Mouse (Mus musculus) frontal cortex, postnatal 10 days (tissue): ENCODE results near the gene Flt3.
A peak's percentile ranks its signal among the peaks of the same experiment; 100 is the strongest.

ENCODE experiments used
- DNase-seq, 2 experiments: peaks; one replicate each; pipeline ENCODE4 v3.0.0; 2022; ENCODE audit warnings: low spot score in 2 of 2, mixed read lengths in 1 of 2

Flt3 gene

DNA sequence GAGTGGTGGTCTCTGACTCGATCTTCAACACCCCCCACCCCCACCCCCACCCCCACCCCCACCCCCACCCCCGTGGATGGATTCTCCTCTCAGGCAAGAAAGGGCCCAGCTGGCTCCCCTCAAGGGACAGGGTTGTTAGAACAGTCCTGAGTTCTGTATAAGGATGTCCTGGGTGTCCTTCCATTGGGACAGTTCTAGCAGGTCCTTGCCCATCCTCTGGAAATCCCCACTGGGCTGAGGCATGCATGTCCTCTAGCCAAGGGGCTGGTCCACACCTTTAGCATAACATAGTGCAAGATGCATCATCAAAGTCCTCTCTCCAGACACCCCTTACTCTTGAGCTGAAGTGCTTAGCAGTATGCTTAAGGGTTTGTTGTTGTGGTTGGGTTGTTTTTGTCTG is 90.5 kb downstream of the Flt3 start:
- no peak for DNase-seq

DNA sequence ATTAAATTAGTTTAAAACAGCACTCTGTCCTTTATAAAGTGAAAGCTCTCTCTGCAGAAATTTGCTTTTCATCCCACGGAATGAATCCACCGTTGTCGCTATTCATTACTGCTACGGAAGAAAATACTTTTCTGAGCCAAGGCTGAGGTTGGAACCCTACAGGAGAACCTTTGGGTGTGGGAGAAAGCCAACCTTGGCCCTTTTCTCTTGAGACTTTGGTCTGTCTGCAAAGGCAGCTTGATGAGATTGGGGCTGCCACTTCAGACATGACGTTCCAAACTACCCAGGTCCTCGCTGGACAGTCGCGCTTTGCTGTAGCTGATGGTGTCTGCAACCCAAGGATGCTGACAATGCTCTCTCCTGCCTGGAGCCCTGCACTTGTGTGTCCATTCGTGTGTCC is 91.8 kb downstream of the Flt3 start:
- DNase-seq, result no peak

DNA sequence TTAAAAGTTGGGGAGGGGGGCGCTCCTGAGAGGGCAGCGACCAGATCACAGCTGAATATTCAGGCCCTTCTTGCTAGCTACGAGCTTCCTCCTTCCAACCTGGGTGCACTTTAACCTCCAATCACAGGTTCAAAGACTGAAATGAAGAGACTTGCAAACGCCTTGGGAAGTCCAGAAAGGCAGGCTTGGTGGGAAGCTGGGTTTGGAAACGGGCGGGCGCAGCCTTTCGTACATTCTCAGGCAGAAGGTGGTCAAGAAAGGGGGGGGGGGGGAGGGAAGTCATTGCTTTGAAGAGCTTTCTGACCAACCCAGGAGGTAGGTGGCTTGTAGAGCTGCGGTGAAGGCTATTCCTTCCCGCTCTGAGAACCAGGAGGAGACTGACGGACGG is 92.9 kb downstream of the Flt3 start:
- DNase-seq, result no peak

DNA sequence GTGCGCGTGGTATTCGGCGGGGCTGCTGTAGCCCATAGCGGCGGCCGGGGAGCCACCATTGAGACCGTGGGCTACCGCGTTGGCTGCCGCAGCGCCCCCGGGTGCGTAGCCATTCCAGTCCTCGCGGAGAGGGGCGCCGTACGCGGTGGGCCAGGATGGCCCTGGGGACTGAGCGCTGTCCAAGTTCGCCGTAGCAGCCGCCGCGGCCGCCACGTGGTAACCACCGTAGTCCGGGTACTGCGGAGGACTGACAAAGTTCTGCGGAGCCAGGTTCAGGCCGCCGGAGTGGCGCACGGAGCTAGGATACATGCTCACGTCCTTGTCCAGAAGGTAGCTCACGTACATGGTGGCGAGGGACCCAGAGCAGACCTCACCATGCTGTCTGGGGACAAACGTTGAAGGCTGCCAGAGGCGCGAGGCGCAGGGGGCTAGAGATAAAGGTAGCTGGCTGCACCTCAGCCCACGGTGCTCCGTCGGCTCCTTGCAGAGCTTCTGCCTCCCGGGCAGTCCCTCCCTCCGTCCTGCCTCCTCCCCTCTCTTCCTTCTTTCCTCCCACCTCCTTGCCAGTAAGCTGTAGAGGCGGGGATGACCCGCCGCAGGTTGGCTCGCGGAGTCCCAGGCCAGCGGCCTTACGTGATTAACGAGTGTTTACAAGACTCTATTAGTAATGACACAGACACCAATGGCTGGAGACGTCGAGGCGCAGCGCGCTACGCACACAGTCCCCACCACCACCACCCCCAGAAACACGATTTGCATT is 93.5 kb downstream of the Flt3 start, which contains the start of gene Cdx2:
TSS of gene Cdx2 (minus strand) at position 633 of the 760 bp plus-strand sequence.
- no peak for DNase-seq

DNA sequence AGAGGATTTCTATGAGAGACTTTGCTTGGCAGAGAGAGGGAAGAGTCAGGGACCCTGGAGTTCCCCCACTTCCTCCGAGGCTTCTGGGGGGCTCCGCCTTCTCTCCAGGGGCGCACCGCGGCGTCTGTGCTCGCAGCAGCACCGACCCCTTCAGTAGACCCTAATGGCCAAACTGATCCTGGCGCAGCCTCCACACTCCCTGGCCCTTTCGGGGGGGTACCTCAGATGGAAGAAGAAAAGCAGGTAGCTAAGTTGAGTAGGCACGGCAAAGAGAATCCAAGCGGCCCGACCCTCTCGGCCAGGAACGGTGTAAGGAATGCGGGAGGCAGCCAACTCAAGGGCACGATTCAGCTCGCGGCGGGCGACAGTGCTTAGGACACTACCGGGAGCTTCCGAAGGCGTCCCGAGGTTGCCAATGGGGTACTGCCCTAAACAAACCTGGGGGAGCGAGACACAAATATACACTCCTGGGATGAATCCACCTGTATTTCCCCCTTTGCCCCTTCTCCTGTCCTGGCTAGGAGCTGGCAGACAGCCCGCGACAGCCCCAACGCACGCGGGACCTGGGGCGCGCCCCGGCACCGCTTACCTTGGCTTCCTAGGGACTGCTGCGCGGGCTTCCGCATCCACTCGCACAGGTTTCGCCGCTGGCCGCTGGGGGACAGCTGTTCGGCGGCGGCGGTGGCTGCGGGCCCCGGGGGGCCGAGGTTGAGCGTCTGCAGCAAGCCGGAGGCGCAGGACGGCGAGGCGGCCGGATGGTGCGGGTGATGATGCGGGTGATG is 94.2 kb downstream of the Flt3 start:
- no peak for DNase-seq

DNA sequence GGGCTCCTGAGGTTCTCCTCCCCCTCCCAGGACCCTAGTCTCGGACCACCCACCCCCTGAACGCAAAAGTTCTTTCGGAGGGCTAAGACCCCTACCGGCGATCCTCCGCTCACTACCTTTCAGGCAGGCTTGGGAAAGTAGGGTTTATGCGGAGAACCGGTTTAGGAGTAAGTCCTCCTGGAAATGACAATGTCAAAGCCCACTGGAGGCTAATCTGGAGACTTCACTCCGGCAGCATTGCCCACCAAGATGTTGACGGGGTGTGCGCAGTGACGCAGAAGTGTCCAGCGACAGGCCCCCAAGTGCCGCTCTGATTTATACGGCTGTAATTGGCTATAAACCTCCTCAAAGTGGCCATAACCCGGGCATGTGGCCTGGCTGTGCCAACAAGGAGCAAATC is 95.1 kb downstream of the Flt3 start:
- DNase-seq, result no peak

DNA sequence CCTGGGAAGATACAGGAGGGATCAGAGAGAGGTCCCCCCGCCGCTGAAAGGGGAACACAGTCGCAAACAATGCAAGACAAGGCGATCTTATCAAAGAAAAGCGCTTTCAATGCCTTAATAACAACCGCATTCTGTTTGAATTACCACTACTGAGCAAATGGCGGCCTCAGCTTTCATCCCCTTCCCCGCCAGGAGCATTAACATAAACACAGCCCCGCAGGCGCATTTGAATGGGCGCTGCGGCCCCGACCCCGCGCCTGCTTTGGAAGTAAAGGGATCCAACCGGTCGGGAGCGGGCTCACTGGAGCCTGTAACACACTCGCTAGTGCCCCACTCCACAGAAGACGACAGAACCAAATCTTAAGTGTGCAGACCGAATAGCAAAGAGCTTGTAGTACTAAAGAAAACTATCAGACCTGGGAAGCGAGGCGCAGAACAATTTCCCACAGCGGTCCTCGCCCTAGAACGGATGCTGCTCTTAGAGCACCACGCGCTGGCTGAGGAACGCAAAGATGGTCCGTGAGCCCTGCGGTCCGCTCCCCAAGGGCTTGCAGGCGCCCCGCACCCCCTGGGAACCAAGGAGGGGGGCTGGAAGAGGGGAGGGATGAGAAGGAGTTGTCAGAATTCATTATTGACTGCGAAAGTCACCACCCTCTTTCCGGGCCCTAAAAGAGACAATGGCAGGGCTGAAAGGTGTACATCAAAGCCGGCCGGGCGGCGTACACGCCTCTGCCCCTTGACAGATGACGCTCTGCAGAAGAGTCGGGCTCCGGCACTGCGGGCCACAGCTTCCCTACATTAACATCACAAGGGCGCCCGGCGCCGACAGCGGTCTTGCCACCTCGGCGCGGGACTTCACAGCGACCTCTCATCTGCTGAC is 95.8 kb downstream of the Flt3 start:
- DNase-seq, result no peak

DNA sequence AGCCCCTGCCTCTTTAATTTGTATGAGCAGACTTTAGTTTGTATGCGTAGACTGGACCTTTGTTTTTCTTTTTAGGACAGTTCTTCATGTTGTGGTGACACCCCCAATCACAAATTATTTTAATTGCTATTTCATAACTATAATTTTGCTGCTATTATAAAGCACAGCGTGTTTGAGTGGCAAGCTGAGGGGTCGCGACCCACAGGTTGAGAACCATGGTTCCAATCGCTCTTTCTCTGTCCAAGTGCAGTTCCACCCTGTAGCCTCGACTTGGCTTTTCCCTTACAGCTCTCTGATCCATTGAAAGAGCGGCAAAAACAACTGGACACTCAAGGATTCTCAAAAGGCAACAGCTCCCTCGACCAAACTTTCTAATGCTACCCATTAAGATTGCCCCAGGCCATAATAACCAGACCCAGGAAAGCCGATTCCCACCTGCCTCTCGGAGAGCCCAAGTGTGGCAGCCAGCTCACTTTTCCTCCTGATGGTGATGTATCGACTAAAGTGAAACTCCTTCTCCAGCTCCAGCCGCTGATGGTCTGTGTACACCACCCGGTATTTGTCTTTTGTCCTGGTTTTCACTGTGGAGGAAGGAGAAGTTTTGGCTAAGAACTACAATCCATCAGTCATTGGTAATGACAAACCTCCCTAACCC is 97.4 kb downstream of the Flt3 start:
- DNase-seq, result no peak

DNA sequence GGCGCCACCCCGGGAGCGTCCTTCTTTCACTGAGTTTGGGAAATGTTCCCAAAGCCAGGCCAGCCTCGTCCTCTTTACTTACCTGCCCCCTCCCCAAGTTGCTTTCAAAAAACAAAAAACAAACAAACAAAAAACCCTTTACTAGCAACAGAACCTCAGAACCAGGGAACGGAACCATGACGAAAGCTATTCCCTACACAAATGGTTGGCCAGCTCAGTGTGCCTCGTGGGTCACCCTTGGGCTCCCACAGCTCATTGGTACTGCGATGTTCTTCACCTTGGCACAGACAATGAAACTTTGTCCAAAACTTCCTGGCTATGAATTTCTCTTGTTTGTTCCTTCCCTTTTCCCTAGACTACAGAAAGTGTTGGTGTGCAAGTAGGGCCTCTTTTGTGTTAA is 98.1 kb downstream of the Flt3 start:
- no peak for DNase-seq

DNA sequence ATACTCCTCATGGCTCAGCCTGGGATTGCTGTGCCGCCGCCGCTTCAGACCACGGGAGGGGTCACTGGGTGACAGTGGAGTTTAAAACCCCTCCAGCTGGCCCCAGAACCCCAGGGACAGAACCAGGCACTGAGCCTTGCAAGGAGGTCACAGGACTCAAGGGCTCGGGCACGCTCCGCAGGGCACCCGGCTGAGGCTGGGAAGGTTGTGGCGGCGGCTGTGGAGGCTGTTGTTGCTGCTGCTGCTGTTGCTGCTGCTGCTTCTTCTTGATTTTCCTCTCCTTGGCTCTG is 98.6 kb downstream of the Flt3 start:
- DNase-seq, result no peak

DNA sequence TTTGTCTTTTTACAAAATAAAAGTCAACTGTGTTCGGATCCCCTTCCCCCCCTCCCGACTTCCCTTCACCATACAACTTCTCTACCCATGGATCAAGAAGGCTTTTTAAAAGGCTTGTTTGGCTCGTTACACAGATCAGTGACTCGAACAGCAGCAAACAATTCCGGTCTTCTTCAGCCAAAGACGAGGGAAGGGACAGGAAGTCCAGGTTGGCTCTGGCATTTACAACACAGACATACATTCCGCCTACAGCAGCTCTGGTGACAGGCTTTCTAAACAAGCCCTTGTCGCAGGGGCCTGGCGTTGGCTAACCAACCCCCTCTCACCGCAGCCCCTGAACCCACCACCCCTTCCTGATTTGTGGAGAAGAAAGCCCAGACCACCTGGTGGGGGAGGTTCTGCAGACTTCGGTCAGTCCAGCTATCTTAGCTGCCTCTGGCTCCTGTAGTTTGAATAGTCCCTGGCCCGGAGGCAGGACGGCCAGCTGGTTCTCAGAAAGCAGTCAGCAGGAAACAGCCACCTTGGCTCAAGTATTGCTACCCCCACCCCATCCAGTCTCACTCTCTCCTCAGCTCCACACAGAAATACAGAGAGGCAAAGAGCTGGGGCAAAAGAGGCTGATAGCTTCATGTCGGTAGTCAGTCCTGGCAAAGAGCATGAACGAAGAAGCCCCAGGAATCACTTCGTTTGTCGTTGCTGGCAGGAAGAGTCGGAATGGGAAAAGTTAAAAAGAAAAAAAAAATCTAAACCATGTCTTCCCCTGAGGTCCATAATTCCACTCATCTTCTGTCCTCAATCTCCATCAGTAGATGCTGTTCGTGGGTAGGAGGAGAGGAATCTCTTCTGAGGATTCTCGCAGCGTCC is 99.1 kb downstream of the Flt3 start:
- no peak for DNase-seq

DNA sequence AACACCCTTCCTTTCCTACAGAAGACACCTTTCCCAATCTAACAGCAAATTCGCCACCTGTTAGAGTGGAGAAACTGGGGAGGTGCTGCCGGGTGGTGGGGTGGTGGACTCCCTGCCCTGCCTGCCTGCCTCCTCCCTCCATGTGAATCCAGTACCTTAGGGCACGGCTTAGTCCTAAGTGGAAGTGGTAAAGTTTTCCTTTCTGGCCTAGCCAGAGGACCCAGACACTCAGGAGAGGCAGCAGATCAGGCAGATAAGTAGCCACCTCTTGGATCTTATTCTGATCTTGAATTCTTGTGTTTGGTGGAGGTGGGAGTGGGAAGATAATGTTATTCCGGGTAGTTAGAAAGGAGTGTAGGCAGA is 100.3 kb downstream of the Flt3 start:
- no peak for DNase-seq

DNA sequence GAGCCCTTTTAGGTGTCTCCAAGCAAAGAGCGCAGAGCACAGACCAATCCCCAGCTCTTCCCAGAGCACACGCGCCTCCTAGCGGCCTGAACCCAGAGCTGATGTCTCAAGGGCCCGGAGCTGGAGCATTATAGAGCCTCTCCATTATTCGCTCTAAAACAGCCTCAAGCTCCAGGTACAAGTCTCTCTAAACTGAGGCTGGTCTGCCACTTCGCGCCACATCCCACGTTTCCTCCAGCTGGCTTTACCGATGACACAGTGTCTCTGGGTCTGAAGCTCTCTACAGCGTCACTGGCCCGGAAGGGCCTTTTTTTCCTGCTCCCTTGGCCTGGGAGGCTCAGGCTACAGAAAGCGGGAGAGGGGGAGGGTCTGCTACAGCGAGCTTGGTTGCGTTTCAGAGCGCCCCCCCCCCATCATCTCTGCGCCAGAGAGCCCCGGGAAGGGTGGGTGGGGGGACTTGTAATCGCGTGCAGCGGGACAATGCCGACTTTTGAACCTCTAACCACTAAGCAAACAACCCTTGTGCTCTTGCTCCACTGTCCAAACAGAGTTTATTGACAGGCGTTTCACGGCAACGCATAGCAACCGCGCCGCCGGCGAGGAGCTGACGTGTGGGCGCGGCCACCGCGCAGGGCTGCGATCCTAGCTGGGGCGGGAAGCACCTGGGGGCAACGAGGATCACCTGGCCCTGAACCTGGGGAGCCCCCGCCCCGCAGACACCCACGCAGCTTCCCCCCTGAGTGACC is 100.9 kb downstream of the Flt3 start:
- DNase-seq, result no peak

DNA sequence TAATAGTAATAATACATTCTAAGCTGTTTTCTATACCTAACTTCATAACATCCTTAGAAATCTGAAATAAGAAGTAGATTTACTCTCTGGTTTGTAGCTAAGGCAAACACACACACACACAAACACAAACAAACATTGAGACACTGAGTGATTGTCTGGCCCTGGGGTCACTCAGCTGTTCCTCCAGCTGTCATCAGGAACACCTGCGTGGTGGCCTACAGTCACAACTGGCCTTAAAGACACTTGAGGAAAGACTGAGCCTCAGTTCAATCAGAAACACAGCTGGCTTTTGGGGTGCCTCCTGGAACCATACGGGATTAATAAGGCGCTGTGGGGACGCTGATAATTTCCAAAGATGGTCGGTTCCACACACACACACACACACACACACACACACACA is 103.0 kb downstream of the Flt3 start:
- no peak for DNase-seq

DNA sequence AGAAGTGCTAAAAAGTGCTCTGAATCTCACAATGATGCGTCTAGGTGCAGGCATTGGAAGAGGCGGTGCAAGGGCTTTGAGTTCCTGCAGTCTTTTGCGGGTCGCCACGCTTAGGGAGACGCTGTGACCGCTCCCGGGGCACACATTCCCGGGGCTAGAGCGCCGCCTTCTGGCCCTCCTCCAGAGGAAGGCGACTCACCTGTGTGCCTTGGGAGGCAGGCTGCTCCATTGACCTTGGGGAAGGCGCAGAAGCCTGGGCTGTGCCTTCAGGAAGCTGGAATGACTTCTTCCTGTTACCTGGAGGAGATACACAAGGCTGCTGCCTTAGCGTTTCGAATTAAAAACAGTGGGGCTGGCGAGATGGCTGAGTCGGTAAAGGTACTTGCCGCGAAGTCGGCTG is 106.2 kb downstream of the Flt3 start:
- no peak for DNase-seq

DNA sequence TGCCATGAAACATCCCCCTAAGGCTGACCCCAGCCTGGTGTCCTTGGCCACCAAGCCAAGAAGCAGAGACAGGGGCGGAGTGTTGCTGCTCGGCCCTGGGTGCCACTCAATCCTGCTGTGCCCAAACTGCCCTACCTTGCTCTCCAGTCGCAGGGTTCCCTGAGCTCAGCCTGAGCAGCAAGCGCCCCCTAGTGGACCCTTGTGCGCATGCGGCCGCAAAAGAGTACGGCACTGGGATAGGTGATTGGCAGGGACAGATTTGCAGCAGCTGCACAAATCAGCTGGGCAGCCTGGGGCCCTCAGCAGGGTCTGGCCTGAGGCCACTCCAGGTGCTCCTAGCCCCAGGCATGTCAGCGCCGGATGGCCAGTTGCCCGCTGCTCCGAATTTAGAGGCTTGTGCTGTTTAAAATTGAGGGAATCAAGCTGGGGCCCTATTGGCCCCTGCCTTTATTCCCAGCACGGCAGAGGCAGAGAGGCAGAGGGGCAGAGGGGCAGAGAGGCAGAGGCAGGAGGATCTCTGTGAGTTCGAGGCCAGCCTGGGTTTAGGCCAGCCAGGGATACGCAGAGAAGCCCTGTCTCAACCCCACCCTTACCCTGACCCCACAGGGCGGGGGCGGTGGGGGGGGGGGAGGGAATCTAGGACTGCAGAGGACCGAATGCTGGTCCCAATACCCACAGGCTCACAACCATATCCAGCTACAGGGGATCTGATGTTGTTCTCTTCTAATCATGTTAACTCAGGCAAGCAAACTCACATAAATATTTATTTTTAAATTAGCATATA is 107.0 kb downstream of the Flt3 start:
- DNase-seq, result peak in 1 of 2 experiments; percentile 11

DNA sequence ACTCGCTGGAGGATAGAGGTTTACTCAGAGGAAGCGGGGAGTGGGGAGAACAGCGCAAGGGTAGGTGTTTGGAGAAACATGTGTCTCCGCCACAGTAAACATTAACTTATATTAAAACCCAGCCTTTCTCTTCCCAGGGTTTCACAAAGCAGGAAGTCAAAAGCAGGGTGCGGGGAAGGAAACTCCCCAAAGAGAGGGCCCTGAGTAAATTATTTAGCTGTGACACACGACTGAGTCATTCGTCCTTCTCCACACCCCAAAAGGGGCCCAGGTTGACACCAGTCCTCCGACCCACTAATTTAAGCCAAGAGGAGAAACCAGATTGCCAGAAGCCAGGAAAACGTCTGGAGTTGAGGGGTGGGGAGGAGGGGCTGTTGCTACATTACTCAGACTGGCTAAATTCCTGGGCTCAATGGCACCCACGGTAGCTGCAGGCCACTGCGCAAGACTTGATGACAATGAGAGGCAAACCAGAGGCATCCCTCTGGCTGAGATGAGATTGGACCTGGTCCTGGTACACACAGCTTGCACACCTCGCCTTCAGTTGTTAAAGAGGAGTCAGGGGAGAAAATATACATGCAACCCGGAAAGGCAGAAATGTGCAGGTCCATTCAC is 107.7 kb downstream of the Flt3 start:
- no peak for DNase-seq

DNA sequence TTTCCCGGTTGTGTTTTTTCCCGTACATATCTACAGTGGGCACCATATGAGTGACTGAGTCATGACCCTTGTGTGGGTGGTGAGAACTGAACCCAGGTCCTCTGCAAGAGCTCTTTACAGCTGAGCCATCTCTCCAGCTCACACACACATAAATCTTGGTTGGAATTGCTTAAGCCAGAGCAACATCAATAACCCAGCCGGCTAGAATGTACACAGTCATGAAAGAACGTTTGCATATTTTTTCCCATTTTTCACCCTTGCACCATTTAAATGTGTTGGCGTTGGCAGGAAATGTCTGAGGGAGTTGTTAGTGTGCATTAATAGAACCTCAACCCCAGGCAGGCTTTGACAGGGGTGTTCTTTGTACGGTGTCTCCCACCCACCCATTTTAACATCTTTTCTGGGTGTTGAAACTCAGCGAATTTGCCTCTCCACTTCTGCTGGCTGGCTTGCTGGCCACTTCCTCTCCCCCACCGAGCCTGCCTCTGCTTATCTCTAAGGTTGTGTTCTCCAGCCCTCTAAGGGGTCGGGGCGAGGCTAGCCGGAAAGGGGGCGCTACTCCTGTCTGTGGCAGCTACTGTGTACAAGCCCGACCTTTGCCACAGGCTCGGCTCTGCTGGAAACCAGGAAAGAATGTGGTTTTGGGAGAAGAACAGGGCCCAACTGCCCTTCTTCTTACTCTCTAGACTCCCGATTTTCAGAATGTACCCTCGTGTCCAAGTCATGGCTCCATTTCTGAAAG is 108.4 kb downstream of the Flt3 start:
- no peak for DNase-seq
